Mouse (Mus musculus) stomach, postnatal 0 days (tissue): ENCODE data around the gene Ugt1a2.

Experiments
- CTCF ChIP-seq: IDR thresholded peaks from 2 replicates; pipeline ENCODE4 v1.5.1; 2016; ENCODE audit warnings: antibody characterized with exemption, low read depth, mild to moderate bottlenecking, moderate library complexity
- EP300 ChIP-seq: optimal IDR thresholded peaks from 2 replicates; pipeline ENCODE3; 2016; ENCODE audit warnings: antibody characterized with exemption

DNA sequence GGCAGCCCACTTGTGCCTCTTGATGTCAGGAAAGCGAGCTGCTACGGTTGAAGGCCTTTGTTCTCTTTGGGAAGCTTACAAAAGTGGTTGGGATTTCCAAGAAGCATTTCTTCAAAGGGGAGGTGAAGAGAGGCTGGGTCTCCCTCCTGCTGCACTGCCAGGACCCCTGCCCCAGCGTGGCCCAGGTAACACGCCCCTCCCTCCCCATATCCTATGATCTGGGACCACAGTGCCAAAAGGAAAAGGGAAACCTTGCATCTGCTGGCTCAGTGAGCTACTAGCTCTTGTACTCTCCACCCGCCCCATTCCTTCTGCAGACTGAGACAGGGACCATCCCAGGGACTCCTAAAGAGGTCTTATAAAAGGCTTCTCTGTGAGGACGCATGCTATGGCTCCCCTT lies 57.3 kb downstream of the Ugt1a2 start:
- no peak for TF ChIP-seq CTCF
- TF ChIP-seq EP300 = no peak
